Mouse (Mus musculus) kidney, adult 2 months (tissue): Measurements from ENCODE around the gene Trub1. TPM values are rescaled to one million over a fixed set of nuclear protein-coding genes. Genes with fewer than 3 reads are reported as not detected.

Source experiments
- DNase-seq: peaks from one replicate; pipeline ENCODE4 v3.0.0; 2021
- H3K27ac ChIP-seq: fragments of 200-500 bp; 2 replicates; pipeline ENCODE4 v1.5.1; 2012; ENCODE audit warnings: low read depth, low read length, control low read depth, inconsistent platforms; ENCODE audit not compliant: insufficient read depth
- H3K27me3 ChIP-seq: fragments of 200-500 bp; replicated peaks from 2 replicates; pipeline ENCODE4 v1.6.1; 2012; ENCODE audit warnings: mild to moderate bottlenecking, moderate library complexity, low read length, inconsistent platforms; ENCODE audit not compliant: control insufficient read depth, insufficient read depth
- H3K36me3 ChIP-seq: fragments of 200-500 bp; 2 replicates; pipeline ENCODE4 v1.6.1; 2012; ENCODE audit warnings: mild to moderate bottlenecking, moderate library complexity, low read length, inconsistent platforms; ENCODE audit not compliant: control insufficient read depth, insufficient read depth
- H3K4me1 ChIP-seq: fragments of 200-500 bp; 2 replicates; pipeline ENCODE4 v1.6.1; 2011; ENCODE audit warnings: low read length; ENCODE audit not compliant: control insufficient read depth, insufficient read depth
- H3K4me3 ChIP-seq: fragments of 200-500 bp; 2 replicates; pipeline ENCODE4 v1.5.1; 2011; ENCODE audit warnings: mild to moderate bottlenecking, low read depth, low read length, control low read depth; ENCODE audit not compliant: insufficient read depth
- CTCF ChIP-seq: fragments of 200-500 bp; conservative IDR thresholded peaks from 2 replicates; pipeline ENCODE4 v1.5.1; 2011; ENCODE audit warnings: low read depth, mild to moderate bottlenecking, control low read depth, low read length, moderate library complexity, mixed read lengths; ENCODE audit not compliant: insufficient read depth, insufficient read length
- POLR2A ChIP-seq: fragments of 200-500 bp; IDR thresholded peaks from one replicate; pipeline ENCODE4 v1.6.1; 2011; ENCODE audit warnings: low read depth, low read length, control low read depth
- WGBS: fragments of 180-500 bp; shearing (Covaris S2); methylation state at CpG from one replicate; pipeline ENCODE4 v1.1.7; 2018; 5-methylcytosine and 5-hydroxymethylcytosine counted together
- polyA plus RNA-seq: library from polyadenylated mRNA; depleted of rRNA; stranded (reverse); fragments of >200 nt; gene quantifications from 2 replicates; pipeline ENCODE4 v1.2.3, GENCODE M21; 2012; rRNA removed

The Trub1 gene
- polyA plus RNA-seq, 1 experiment: 6.7 TPM

DNA sequence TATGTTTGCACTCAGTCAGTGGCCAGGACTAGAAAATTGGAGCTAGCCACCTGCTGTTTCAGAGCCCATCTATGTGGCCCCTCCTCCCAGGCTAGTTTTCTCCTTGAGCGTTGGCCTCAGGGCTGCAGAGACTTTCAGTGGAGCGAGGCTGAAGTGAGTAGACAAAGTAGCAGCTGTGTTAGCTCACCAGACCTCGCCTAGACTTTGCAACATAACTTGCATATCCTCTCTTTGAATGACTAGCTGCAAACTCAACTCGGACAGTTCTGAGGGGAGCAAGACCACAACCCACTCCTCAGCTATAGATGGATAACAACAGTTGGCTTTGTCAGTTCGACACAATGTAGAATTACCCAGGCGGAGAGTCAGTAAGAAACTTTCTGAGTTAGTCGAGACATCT lies 81.5 kb downstream of the Trub1 start:
- no peak overlapping the region for H3K4me3 ChIP-seq
- WGBS: 74% methylated on average over 7 of the region's 7 CpGs
- TF ChIP-seq CTCF (no peak), POLR2A (no peak)
- H3K27me3 ChIP-seq: no peaks in the 10 kb centered on the region
- H3K36me3 ChIP-seq: no peaks in the 10 kb centered on the region
- DNase-seq: no peak
- H3K27ac ChIP-seq: no peak overlapping the region
- peaks cover 8% of the 10 kb centered on the region; the same call in 1 of the 2 replicates for H3K4me1 ChIP-seq

DNA sequence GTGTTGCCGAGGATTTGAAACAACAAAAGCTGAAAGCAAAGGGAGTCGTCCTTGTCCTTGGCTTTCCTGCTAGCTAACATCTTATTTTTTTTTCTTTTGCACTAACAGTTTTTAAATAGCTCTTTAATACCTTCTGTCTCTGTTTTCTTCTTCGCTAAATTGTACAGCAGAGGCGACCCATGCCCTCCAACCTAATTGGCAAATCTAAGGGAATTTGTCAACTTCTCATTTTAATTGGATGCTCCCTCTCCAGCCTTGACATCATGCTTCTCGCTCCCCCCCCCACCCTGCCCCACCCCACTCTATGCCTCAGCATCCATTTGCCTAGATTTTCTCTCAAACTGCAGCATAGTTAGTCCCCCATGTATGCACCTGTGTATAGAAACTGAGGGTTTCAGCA lies 83.8 kb downstream of the Trub1 start:
- Histone ChIP-seq H3K4me3 (no peak overlapping the region), H3K27ac (no peak overlapping the region), H3K4me1 (peaks cover 8% of the 10 kb centered on the region; the same call in 1 of the 2 replicates), H3K36me3 (no peaks in the 10 kb centered on the region), H3K27me3 (no peaks in the 10 kb centered on the region)
- no peak for DNase-seq
- TF ChIP-seq CTCF (no peak), POLR2A (no peak)
- WGBS: 72% methylated on average over 5 of the region's 5 CpGs

DNA sequence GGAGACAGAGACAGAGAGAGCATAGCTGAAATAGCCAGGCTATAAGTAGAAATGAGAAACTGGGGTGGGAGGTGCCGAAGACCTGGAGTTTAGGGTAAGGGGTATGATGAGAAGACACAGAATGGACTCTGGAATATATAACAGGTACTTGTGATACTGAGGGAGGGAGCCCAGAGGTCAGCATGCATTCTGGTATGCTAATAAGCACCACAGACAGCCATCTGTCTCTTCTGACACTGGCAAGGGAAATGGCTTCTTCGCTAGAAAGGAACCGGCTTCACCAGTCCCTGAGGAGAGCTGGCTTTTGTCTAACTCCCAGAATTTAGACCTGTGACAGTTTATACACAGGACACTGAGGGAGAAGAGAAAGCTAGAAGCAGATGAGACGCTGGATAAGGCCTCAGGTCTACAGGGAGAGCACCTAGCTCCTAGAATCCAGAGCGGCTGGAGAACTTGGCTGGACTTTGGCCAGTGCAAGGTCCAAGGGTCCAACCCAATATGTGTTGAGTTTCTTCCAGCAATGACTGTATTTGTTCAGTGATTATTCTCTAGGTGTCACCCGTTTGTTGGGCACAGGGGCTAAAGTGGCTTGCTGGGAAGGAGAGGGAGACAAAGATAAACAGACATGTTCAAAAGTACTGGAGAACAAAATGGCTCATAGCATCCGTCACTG lies 84.9 kb downstream of the Trub1 start:
- WGBS: 61% methylated on average over 7 of the region's 7 CpGs
- H3K4me3 ChIP-seq: no peak overlapping the region

DNA sequence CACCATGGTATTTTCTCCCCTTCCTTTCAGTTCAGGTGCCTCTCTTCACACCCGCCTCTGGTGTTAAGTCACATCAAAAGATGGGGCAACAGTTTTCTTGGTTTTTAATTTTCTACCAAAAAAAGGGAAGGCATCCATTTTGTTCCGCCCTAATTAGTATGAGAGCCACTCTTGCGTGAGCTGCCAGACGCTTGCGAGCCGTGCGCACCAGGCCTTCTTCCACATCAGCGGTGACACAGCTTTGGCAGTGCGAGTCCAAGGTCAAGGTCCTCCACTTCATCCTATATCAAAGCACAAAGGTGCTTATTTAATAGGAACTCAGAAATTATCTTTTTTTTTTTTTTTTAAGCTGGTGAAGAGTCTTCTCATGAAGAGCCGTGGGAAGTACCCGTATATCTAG lies 87.4 kb downstream of the Trub1 start:
- H3K4me1 ChIP-seq: peaks cover 8% of the 10 kb centered on the region; the same call in 1 of the 2 replicates
- TF ChIP-seq CTCF (no peak), POLR2A (no peak)
- no peaks in the 10 kb centered on the region for H3K27me3 ChIP-seq
- H3K4me3 ChIP-seq: no peak overlapping the region
- no peak overlapping the region for H3K27ac ChIP-seq
- peak; percentile 67 for DNase-seq
- 76% methylated on average over 11 of the region's 11 CpGs for WGBS
- H3K36me3 ChIP-seq: no peaks in the 10 kb centered on the region

More for the DNA sequence above, 84.9 kb downstream of the Trub1 start:
- TF ChIP-seq POLR2A (no peak), CTCF (no peak)
- Histone ChIP-seq H3K36me3 (no peaks in the 10 kb centered on the region), H3K27ac (peak overlapping the region; percentile 78), H3K27me3 (no peaks in the 10 kb centered on the region), H3K4me1 (peaks cover 8% of the 10 kb centered on the region; the same call in 1 of the 2 replicates)
- peak; percentile 91 for DNase-seq

Other genes with a start within 250 kb of the Trub1 start
- 34.7 and 38.3 TPM in 2 replicates for gene Ablim1, start 138.0 kb upstream of the Trub1 start, polyA plus RNA-seq
- 7.3 and 8.0 TPM in 2 replicates for gene Fam160b1, start 92.2 kb upstream of the Trub1 start, polyA plus RNA-seq
- gene Atrnl1, start 158.1 kb downstream of the Trub1 start, polyA plus RNA-seq: 13.4 and 13.7 TPM in 2 replicates